Mouse (Mus musculus) intestine, embryonic 14.5 days (tissue): ENCODE data around the gene Wdr18. TPM values are rescaled to one million over a fixed set of nuclear protein-coding genes. Genes with fewer than 3 reads are reported as not detected.

ENCODE experiments used
- ATAC-seq: fragments of 200-750 bp; cut with Nextera tagmentation; replicated peaks from 2 replicates; pipeline ENCODE4 v1.8.0; 2017; ENCODE audit warnings: low read depth, moderate number of reproducible peaks, moderate TSS enrichment, moderate library complexity; ENCODE audit not compliant: low FRiP score, low TSS enrichment
- DNase-seq: peaks from one replicate; pipeline ENCODE4 v3.0.0-alpha.2; 2018; ENCODE audit warnings: low spot score
- H3K27ac ChIP-seq: fragments of 300-500 bp; sonication (generic); 2 replicates; pipeline ENCODE4 v1.5.1; 2014; ENCODE audit warnings: low read depth, mild to moderate bottlenecking, control low read depth
- H3K27me3 ChIP-seq: fragments of 300-500 bp; sonication (generic); replicated peaks from 2 replicates; pipeline ENCODE4 v1.6.1; 2014; ENCODE audit warnings: low read length, control low read depth; ENCODE audit not compliant: control insufficient read depth, insufficient read depth
- H3K36me3 ChIP-seq: fragments of 300-500 bp; sonication (generic); 2 replicates; pipeline ENCODE4 v1.6.1; 2014; ENCODE audit warnings: low read length, control low read depth; ENCODE audit not compliant: control insufficient read depth, insufficient read depth
- H3K4me1 ChIP-seq: fragments of 300-500 bp; sonication (generic); replicated peaks from 2 replicates; pipeline ENCODE4 v1.6.1; 2014; ENCODE audit warnings: low read length, control low read depth, mixed read lengths; ENCODE audit not compliant: control insufficient read depth, insufficient read depth
- H3K4me2 ChIP-seq: fragments of 300-500 bp; sonication (generic); 2 replicates; pipeline ENCODE4 v1.6.1; 2014; ENCODE audit warnings: low read length
- H3K4me3 ChIP-seq: fragments of 300-500 bp; sonication (generic); 2 replicates; pipeline ENCODE4 v1.5.1; 2014; ENCODE audit warnings: low read depth, low read length, control low read depth, mixed read lengths
- H3K9ac ChIP-seq: fragments of 300-500 bp; sonication (generic); 2 replicates; pipeline ENCODE4 v1.6.1; 2014; ENCODE audit warnings: mild to moderate bottlenecking, low read length
- H3K9me3 ChIP-seq: fragments of 300-500 bp; sonication (generic); 2 replicates; pipeline ENCODE4 v1.6.1; 2016; ENCODE audit warnings: low read length, control low read depth; ENCODE audit not compliant: control insufficient read depth
- WGBS: fragments of 180-500 bp; shearing (Covaris S2); extraction: QIAGEN DNeasy Blood & Tissue Kit; methylation state at CpG from one replicate; pipeline ENCODE4 v1.1.7; 2014; 5-methylcytosine and 5-hydroxymethylcytosine counted together
- polyA plus RNA-seq: library from polyadenylated mRNA; unstranded; fragments of >200 nt; fragmentation: Nextera tagmentation; extraction: Ambion mirVana; gene quantifications from 2 replicates; pipeline ENCODE4 v1.2.1, GENCODE M21; 2014

Gene Wdr18
- polyA plus RNA-seq, 1 experiment from 2014 or later = 126 TPM

DNA sequence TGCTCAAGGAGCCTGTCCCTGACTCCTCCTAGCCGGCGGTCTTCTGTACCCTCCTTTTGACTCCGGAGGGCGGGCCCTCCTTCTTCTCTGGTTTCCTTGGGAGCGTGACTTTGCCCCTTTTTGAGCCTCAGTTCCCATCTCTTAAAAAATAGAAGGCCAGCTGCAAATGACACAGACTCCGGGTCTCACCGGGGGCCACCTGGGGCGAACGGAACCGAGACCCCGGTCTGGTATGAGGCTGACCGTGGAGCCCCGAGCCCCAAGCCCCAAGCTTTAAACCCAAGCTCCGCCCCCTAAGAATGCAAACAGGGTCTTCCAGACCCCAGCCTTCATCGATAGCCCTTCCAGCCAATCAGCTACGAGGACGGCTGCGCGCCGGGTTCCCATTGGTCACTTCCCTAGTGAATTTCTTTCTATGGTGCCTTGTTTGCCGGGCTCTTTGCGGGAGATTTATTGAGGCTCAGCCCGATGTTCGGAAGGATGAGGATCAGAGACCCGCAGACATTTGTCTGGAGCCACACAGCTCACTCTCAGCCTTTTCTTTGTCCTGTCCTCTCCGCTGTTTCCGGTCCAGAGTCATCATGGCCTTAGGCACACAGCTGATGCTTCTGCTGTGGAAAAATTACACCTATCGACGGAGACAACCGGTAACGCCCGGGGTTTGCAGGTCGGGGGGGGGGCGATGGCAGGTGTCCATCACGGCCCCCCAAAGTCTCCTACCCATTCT is 37.2 kb downstream of the Wdr18 start:
- peaks cover 6% of the 10 kb centered on the region; the same call in 1 of the 2 replicates for H3K4me1 ChIP-seq
- peak overlapping the region; percentile 37 for H3K9ac ChIP-seq
- peaks cover 3% of the 10 kb centered on the region; the same call in 1 of the 2 replicates for H3K27me3 ChIP-seq
- no peaks in the 10 kb centered on the region for H3K9me3 ChIP-seq
- H3K36me3 ChIP-seq = peaks cover 36% of the 10 kb centered on the region
- WGBS = under 1% methylated on average over 35 of the region's 35 CpGs
- DNase-seq = peak; percentile 86
- H3K4me3 ChIP-seq = peak overlapping the region; percentile 42
- peak overlapping the region; percentile 17; the same call in 1 of the 2 replicates for H3K27ac ChIP-seq
- ATAC-seq = peak; percentile 58
- peak overlapping the region; percentile 54 for H3K4me2 ChIP-seq

DNA sequence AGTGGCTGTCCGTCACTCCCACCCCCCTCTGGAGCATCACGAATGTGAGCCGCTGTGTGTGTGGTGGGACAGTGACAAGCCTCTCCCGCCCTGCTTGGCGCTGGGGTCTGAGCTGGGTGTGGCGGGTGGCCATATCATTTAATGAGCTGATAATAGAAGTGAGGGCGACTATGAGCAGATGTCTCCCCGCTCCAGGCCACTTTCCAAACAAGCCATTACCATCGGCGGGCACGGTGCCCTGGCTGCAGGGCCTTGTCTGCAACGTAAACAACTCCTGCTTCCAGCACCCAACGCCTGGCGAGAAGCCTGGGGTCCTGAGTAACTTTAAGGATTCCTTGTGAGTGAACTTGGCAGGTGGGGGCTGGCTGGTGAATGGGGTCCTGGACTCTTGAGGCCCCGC is 37.9 kb downstream of the Wdr18 start:
- Histone ChIP-seq H3K27me3 (peaks cover 3% of the 10 kb centered on the region; the same call in 1 of the 2 replicates), H3K9ac (peak overlapping the region; percentile 21; the same call in 1 of the 2 replicates), H3K4me1 (peaks cover 6% of the 10 kb centered on the region; the same call in 1 of the 2 replicates), H3K9me3 (no peaks in the 10 kb centered on the region), H3K4me3 (peak overlapping the region; percentile 42), H3K4me2 (peak overlapping the region; percentile 54), H3K27ac (no peak overlapping the region), H3K36me3 (peaks cover 30% of the 10 kb centered on the region)
- ATAC-seq = 0 out of 2 replicates have a peak, but pooled peaks have one; percentile 2
- DNase-seq = no peak
- WGBS = 6% methylated on average over 15 of the region's 15 CpGs

DNA sequence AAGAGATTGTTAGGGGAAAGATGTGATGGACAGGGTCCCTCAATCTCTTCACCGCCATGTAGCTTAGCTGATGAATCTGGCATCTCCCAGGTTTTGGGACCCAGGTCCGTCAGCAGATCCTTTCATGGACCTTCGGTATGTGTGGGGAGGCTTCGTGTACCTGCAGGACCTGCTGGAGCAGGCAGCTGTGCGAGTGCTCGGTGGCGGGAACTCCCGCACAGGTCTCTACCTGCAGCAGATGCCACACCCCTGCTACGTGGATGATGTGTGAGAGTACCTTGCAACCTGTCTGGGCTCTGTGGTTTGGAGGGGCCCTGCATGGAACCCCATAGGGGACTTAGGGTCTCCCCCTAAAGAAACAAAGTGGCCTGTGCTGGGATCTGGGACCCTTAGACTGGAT is 42.0 kb downstream of the Wdr18 start:
- H3K9me3 ChIP-seq = no peaks in the 10 kb centered on the region
- H3K4me3 ChIP-seq = no peak overlapping the region
- WGBS = 69% methylated on average over 9 of the region's 9 CpGs
- ATAC-seq (no peak), DNase-seq (no peak)
- no peak overlapping the region for H3K4me2 ChIP-seq
- H3K36me3 ChIP-seq = no peaks in the 10 kb centered on the region
- H3K27ac ChIP-seq = no peak overlapping the region
- H3K9ac ChIP-seq = no peak overlapping the region
- peaks cover 3% of the 10 kb centered on the region; the same call in 1 of the 2 replicates for H3K27me3 ChIP-seq
- H3K4me1 ChIP-seq = peaks cover 6% of the 10 kb centered on the region; the same call in 1 of the 2 replicates

DNA sequence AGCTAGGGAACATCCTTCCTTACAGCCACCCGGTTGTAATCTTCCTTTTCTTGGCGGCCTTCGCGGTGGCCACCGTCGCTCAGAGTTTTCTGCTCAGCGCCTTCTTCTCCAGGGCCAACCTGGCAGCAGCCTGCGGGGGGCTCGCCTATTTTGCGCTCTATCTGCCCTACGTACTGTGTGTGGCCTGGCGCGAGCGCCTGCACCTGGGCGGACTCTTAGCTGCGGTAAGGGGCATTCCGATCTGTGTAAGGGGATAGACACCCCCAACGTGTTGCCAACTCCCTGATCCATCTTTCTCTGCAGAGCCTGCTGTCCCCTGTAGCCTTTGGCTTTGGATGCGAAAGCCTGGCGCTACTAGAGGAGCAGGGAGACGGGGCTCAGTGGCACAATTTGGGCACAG is 42.9 kb downstream of the Wdr18 start:
- no peaks in the 10 kb centered on the region for H3K9me3 ChIP-seq
- no peak for DNase-seq
- H3K4me3 ChIP-seq = no peak overlapping the region
- ATAC-seq = no peak
- H3K4me1 ChIP-seq = peaks cover 2% of the 10 kb centered on the region; the same call in 1 of the 2 replicates
- peaks cover 3% of the 10 kb centered on the region; the same call in 1 of the 2 replicates for H3K27me3 ChIP-seq
- H3K9ac ChIP-seq = 0 out of 2 replicates have a peak overlapping the region, but pooled peaks have one; percentile 3
- H3K36me3 ChIP-seq = no peaks in the 10 kb centered on the region
- WGBS = 29% methylated on average over 21 of the region's 21 CpGs
- H3K27ac ChIP-seq = no peak overlapping the region
- no peak overlapping the region for H3K4me2 ChIP-seq

DNA sequence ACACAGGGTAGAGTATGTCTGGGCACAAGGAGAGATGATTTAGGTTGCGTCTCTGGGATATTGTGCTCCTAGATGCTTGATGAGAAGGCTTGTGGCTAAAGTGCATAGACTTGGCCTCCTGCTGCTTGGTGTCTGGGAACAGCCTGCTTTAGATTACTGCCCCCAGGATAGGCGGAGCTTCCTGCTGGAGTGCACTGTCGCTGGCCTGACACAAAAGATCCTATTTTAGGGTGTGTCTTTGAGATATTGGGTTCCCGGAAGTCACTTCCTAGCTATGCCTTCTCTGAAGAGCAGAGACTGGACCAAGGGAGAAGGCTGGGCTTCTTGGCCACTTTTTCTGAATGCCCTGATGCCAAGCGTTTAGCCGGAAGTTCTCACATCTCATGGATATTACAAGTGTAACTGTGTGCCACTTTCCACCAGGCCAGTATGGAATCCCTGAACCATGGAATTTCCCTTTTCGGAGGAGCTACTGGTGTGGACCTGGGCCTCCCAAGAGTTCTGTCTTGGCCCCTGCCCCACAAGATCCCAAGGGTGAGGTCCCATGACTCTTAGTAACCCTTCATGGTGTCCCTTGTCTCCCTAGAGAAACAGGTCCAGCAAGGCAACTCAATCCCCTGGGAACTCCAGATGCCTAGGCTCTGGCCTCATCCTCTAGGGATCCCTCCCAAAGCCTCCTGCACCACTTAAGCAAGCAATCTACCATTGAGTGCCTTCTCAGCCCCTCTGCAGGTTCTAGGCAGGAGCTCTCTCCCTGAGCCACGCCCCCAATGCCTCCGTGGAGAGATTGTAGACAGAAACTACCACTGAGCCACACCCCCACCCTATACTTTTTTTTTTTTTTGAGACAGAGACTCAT is 43.7 kb downstream of the Wdr18 start:
- ATAC-seq = no peak
- Histone ChIP-seq H3K27ac (no peak overlapping the region), H3K4me3 (no peak overlapping the region), H3K9ac (no peak overlapping the region), H3K9me3 (no peaks in the 10 kb centered on the region), H3K27me3 (peaks cover 3% of the 10 kb centered on the region; the same call in 1 of the 2 replicates), H3K4me1 (no peaks in the 10 kb centered on the region), H3K4me2 (no peak overlapping the region), H3K36me3 (no peaks in the 10 kb centered on the region)
- no peak for DNase-seq
- WGBS = 63% methylated on average over 9 of the region's 9 CpGs

DNA sequence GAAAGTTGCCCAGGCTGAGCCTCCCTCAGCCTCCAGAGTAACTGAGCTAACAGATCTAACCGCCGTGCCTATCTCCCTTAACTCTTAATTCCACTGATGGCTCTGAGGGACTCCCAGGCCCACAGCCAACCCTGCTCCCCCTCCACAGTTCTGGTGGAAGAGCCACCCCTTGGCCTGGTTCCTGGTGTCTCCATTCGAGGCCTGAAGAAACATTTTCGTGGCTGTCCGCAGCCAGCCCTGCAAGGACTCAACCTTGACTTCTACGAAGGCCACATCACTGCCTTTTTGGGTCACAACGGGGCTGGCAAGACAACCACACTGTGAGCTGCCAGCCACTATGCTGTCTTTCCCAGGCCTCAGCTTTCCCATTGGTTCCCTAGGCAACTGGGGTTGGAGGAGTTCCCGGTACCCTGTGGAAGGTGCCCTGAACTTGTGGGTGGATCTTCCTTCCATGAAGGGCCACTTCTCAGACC is 44.3 kb downstream of the Wdr18 start:
- Histone ChIP-seq H3K27ac (no peak overlapping the region), H3K27me3 (peaks cover 3% of the 10 kb centered on the region; the same call in 1 of the 2 replicates), H3K4me3 (no peak overlapping the region), H3K9me3 (no peaks in the 10 kb centered on the region), H3K4me1 (no peaks in the 10 kb centered on the region), H3K9ac (no peak overlapping the region), H3K4me2 (no peak overlapping the region), H3K36me3 (no peaks in the 10 kb centered on the region)
- 88% methylated on average over 8 of the region's 8 CpGs for WGBS
- DNase-seq = no peak
- ATAC-seq = no peak

DNA sequence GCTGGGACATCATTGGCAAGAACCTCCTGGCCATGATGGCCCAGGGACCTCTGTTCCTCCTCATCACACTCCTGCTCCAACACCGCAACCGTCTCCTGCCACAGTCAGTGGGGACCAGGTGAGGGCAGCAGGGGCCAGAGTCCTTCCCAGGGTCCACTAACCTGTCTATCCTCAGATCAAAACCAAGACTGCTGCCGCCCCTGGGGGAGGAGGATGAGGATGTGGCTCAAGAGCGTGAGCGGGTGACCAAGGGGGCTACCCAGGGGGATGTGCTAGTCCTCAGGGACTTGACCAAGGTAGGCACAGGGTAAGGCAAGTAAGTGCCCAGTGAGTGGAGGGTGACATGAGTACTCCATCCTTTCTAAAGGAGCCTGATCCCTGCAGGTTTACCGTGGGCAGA is 51.8 kb downstream of the Wdr18 start:
- DNase-seq (no peak), ATAC-seq (no peak)
- Histone ChIP-seq H3K9ac (no peak overlapping the region), H3K4me2 (no peak overlapping the region), H3K27ac (no peak overlapping the region), H3K9me3 (peaks cover 17% of the 10 kb centered on the region), H3K27me3 (peaks cover 32% of the 10 kb centered on the region), H3K4me3 (no peak overlapping the region), H3K36me3 (peaks cover 12% of the 10 kb centered on the region; the same call in 1 of the 2 replicates), H3K4me1 (no peaks in the 10 kb centered on the region)
- 84% methylated on average over 6 of the region's 6 CpGs for WGBS

DNA sequence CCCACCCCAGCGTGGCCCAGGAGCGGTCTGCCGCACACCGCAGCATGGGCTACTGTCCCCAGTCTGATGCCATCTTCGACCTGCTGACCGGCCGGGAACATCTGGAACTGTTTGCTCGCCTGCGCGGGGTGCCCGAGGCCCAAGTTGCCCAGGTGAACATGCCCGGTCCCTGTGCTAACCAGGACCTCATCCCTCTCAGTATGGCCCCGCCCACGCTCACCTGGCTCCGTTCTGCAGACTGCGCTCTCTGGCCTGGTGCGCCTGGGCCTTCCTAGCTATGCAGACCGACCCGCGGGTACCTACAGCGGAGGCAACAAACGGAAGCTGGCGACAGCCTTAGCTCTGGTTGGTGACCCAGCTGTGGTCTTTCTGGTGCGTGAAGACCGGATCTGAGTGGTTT is 53.7 kb downstream of the Wdr18 start:
- ATAC-seq (no peak), DNase-seq (no peak)
- 41% methylated on average over 25 of the region's 25 CpGs for WGBS

More for the DNA sequence above, 53.7 kb downstream of the Wdr18 start:
- Histone ChIP-seq H3K36me3 (peaks cover 12% of the 10 kb centered on the region; the same call in 1 of the 2 replicates), H3K27me3 (peaks cover 32% of the 10 kb centered on the region), H3K4me1 (no peaks in the 10 kb centered on the region; the same call in 1 of the 2 replicates), H3K9me3 (peaks cover 17% of the 10 kb centered on the region), H3K9ac (no peak overlapping the region), H3K4me3 (no peak overlapping the region), H3K27ac (no peak overlapping the region), H3K4me2 (no peak overlapping the region)
